Mouse (Mus musculus) CD8-positive naive resting alpha-beta T cell, adult 2 months (primary cell): ENCODE data around the gene Dnase1.
"Not testable (repeated sequence)": the region's sequence is repeated elsewhere in the genome, so short reads cannot be mapped to it uniquely, and the experiment has no call there.

Source experiments
- DNase-seq, 2 experiments: peaks; one replicate each; pipeline ENCODE4 v3.0.0; 2022; ENCODE audit warnings: low read depth in 2 of 2, low spot score in 2 of 2

The Dnase1 gene

DNA sequence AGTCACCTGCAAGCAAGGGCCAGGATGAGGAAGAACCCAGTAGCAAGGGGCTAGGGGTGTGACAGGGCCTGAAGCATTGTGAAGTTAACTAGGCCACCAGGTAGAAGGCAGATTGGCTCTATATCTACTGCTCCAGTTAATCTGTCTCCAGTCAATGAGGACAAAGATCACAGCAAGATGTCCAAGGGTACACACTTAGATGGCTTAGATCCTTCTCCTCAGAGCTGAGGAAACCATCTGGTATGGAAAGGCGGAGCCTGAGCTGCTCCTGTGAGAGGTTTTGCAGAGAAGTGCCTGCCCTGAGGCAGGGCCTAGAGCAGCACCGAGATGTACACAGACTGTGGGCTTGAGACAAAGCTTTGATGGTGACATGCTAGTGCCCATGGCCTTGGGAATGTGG, 7.4 kb downstream of the Dnase1 start:
- DNase-seq = no peak

DNA sequence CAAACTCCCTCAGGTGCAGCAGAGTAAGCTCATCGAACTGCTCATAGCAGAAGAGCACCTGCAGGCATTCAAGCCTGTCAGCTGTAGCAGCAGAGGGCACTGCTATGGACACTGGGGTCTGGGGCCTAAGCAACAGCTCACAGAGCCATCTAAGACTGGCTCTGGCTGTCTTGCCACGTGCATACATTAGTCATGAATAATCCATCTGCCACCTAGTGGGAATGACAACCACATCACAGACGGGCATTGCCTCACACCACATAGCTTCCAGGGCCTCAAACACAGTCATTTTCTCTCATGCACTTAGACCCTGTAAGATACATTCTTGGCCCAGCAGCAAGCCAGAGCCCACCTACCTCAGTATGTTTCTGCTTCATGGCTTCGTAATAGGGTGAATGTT, 8.8 kb downstream of the Dnase1 start:
- no peak for DNase-seq

DNA sequence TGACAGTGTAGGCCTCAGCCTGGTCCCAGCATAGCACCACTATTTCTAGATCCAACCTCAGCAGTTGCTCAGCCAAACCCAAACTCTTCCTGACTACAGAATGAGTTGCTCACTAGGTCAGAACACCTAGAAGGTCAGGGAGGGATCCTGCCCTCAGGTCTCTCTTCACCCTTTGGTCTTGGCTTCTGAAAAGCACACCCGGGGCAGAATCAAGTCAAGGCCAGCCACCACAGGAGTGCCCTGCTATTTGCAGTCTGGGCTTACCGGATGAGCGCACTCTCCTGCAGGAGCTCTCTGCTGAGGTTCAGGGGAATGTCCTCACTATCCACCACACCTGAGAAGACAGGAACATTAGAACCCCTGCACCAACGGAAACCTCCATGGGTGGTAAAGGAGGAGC, 15.9 kb downstream of the Dnase1 start:
- DNase-seq = no peak

DNA sequence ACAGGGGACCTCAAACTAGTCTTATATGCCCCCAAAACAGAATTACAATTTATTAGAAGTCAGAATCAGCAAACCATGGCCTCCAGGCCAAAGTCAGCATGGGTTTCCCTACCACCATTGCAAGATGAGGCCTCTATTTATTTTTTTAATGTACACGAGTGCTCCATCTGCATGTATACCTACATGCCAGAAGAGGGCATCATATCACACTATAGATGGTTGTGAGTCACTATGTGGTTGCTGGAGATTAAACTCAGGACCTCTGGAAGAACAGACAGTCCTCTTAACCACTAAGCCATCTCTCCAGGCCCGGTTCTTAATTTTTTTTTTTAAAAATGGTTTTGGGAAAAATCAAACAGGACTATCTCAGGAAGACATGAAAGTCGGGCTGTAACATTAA, 17.1 kb downstream of the Dnase1 start:
- DNase-seq = no peak

DNA sequence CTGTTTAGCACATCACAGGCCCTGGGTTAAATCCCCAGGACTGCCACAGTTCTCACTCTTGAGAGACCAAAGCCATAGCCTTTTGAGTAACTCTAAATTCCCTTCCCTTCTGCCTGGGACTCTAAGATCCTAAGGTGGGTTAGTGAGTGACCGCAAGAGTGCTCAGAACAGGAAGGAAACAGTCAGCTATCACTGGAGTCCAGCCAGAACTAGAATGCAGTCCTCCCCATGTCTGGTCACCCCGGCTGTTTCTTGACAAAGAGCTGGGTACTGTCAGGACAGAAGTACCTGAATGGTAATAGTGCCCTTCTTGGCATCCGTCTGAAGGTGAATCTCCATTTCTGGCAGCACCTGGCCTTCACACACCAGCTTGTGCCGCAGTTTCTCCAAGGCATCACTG, 28.2 kb downstream of the Dnase1 start:
- no peak for DNase-seq

DNA sequence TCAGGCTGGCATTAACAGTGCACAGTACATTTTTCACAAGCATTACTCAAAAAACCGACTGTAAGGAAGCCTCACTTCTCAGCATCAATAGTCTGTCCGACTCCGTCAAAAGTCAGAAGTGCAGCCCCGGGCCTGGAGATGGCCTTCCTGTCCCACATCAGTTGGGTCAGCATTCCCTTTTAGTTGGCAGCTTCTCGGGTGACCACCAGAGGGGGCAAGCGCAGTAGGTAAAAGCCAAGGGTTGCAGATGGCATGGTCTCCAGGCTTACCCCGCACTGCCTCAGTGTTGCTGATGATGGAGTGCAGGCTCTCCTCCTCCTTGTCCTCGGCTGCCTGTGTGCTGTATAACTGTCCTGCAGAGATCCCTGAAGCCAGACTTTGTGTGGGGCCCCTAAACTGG, 31.8 kb downstream of the Dnase1 start:
- DNase-seq = peak; percentile 41 to 51

DNA sequence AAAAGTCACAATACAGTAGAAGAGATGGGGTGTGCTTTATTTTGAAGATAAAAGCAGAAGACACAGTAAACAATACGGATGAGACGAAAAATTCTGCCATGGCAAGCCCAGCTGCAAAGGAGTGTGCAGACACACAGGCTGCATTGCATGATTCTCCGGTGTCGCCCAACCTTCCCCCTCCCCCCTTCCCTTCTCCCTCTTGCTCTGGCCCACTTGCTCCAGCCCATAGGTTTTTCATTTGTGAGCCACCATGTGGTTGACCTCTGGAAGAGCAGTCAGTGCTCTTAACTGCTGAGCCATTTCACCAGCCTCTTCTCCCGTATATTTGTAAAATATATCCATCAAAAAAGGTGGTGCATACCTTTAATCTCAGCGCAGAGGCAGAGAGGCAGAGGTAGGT, 37.6 kb downstream of the Dnase1 start:
- DNase-seq = no peak

DNA sequence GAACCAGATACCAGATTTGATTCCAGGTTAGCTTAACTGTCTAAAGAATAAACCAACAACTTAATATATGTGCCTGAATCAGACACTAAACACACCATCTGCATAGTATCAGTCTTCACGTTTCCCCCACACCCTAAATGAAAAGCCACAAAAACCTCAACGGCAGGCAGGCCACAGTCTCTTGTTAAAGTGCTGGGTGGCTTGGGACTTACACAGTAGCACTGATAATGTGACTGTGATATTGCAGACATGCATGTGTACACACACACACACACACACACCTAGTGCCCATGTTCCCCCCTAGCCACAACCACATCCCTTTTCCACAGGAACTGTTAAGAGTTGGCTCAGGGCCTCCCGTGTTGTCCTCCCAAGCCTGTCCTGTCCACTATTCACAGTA, 38.1 kb downstream of the Dnase1 start:
- DNase-seq = no peak

DNA sequence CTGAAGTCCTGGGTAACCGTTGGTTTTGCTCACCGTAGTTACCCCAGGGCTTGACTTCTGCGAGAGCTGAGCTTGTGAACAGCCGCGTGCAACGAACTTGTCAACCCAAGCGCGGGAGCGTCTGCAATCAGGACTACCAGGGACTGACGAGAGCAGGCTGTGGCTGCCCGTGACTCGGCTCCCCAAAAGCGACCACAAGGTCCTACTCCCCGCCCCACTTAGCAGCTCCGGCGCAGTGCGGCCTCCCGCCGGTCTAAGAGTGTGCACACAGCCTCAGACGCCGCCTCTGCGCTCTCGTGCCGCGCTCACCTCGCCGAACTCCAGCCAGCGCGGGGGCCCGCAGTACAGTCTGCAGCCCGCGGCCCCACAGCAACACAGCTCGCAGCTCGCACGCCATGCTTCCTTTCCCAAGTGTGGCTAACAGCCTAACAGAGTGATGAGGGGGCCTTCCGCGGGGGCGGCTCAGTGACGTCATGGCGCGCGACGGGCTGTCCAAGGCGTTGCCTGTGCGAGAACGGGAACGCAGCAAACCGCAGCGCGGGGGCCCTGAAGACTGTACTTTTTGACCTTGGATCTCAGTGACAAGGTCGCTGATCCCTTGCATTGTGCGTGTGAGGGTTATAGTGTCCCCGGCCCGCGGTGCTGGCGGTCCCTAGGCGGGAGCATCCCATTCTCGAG, 40.8 kb downstream of the Dnase1 start, which contains the start of gene Trap1:
Trap1 (minus strand) TSS at position 444 of the 678 bp plus-strand sequence.
- DNase-seq = peak; percentile 94 to 97

DNA sequence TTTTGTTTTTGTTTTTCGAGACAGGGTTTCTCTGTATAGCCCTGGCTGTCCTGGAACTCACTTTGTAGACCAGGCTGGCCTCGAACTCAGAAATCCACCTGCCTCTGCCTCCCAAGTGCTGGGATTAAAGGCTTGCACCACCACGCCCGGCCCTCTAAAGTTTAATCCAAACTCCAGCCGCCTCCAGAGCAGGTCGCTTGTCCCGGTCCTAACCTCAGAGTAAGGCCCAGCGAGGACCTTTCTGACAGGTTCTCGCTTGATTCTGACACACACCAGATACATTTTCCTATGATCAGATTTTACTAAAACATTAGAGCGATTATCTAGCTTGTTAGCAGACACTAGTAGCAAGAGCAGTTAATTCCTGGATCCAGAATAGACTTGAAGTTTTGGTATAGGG, 41.6 kb downstream of the Dnase1 start:
- DNase-seq = not testable (repeated sequence)

DNA sequence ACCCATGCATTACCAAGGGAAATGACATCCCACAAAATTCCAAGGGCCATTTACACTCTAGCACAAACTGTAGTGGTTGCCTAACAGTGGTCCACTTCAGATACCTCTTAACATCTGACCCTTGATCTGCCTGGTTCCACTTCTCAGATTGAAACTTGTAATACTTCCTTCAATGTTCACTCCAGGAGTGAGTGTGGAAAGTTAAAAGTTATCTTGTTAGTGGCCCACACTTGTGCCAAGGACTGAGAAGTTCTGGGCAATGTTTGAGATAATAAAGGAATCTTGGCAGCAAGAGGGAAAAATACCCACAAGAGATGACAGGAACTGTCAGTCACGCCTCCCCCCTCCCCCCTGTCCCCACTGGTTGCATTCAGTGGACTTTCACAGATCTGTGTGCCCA, 42.9 kb downstream of the Dnase1 start:
- DNase-seq = no peak

DNA sequence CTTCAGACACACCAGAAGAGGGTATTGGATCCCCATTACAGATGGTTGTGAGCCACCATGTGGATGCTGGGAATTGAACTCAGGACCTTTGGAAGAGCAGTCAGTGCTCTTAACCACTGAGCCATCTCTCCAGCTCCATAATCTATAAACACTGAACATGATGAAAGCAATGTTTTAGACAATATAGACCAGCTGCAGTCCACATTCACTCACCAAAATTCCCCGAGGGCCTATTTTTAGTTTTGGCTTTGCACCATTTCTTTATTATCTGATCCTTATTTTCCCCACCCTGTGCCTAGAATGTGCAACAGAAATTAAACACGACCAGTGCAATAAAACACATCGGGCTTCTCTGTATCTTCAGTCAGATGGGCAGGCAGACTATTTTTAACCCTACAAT, 43.7 kb downstream of the Dnase1 start:
- DNase-seq = not testable (repeated sequence)

DNA sequence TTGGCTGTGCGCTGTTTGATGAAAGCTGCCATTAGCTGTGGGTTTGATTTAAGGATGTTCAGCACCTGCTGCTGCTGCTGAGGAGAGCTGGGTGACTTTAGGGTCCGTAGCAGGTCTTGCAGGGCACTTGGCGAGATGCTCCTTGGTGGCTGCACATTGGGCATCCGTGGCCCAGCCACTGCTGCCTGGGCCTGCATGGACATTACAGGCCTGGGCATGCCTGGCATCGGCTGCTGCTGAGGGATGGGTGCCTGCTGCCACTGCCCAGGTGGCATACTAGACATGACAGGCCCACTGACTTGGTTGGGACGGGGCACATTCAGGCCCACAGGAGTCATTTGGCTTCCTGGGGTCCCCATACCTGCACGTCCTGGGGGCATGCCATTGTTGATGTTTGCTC, 48.3 kb downstream of the Dnase1 start:
- no peak for DNase-seq

DNA sequence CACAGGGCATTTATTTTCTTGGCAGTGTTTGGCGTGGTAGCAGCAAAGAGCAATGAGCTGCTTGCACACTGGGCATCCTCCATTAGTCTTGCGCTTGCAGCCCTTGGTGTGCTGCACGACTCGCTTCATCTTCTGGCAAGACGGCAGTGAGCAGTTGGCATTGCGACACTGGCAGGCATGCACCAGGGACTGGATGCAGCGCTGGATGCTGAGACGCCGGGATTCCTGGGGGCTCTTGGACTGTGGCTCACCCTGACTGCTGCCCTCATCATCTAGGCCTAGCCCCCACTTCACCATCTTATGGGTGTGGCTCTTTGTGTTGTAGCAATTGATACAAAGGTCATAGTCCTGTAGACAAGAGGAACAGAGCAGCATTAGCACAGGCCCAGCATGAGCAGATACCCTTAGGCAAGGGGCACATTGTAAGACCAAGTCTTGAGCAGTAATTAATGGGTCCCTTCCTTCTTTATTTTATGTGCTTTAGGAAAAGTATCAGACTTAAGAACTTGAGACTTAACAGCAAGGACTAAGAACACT, 49.2 kb downstream of the Dnase1 start:
- DNase-seq = no peak

DNA sequence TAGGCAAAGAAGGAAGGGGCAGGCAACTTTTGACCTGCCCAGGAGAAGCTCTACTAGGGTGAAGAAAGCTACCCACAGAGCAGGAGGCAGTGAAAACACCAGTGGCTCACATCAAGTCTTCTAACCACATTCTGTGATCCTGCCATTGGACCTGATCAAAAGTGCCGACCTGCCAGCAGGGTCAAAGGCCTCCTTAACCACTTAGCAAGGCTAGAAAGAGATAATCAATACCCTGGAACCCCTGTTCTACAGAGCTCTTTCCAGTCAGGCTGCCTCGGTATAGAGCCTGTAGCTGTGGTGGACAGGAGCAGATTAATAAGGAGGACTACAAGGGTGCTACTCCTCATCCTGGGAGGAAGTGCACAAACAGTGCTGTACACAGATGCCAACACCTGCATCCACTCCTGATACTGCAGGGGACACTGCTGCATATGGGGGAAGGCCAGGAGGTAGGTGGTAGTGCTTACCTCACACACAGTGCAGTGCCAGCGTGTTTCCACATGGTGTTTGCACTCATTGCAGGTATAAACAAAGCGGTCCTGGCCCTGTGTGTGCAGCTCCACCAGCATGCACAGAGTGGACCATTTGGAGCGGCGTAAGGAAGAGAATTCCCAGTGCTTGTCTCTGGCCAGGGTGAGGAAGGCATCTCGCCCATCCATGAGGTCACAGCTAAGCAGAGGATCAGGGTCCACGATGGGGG, 50.6 kb downstream of the Dnase1 start:
- no peak for DNase-seq
